Mouse (Mus musculus) heart, embryonic 16.5 days (tissue): ENCODE data around the gene Zkscan6. TPM values are rescaled to one million over a fixed set of nuclear protein-coding genes. Genes with fewer than 3 reads are reported as not detected.

Experiments
- ATAC-seq: fragments of 200-750 bp; cut with Nextera tagmentation; replicated peaks from 2 replicates; pipeline ENCODE4 v1.8.0; 2017; ENCODE audit warnings: moderate number of reproducible peaks; ENCODE audit not compliant: insufficient read depth, low FRiP score; ENCODE audit errors: extremely low read depth
- H3K27ac ChIP-seq: fragments of 300-500 bp; sonication (generic); 2 replicates; pipeline ENCODE4 v1.5.1; 2014; ENCODE audit warnings: mild to moderate bottlenecking, low read length, control low read depth, moderate library complexity
- H3K27me3 ChIP-seq: fragments of 300-500 bp; sonication (generic); 2 replicates; pipeline ENCODE4 v1.6.1; 2014; ENCODE audit warnings: low read length, mixed read lengths; ENCODE audit not compliant: control insufficient read depth, insufficient read depth
- H3K36me3 ChIP-seq: fragments of 300-500 bp; sonication (generic); 2 replicates; pipeline ENCODE4 v1.6.1; 2014; ENCODE audit not compliant: control insufficient read depth, insufficient read depth
- H3K4me1 ChIP-seq: fragments of 300-500 bp; sonication (generic); 2 replicates; pipeline ENCODE4 v1.6.1; 2014; ENCODE audit warnings: low read length, mixed read lengths; ENCODE audit not compliant: control insufficient read depth, insufficient read depth
- H3K4me2 ChIP-seq: fragments of 300-500 bp; sonication (generic); 2 replicates; pipeline ENCODE4 v1.6.1; 2014; ENCODE audit warnings: low read depth, mild to moderate bottlenecking, control low read depth, low read length
- H3K4me3 ChIP-seq: fragments of 300-500 bp; sonication (generic); 2 replicates; pipeline ENCODE4 v1.5.1; 2014; ENCODE audit warnings: mild to moderate bottlenecking, control low read depth, low read length
- H3K9ac ChIP-seq: fragments of 300-500 bp; sonication (generic); 2 replicates; pipeline ENCODE4 v1.6.1; 2014; ENCODE audit warnings: low read length, control low read depth
- H3K9me3 ChIP-seq: fragments of 300-500 bp; sonication (generic); replicated peaks from 2 replicates; pipeline ENCODE4 v1.6.1; 2016; ENCODE audit warnings: low read length; ENCODE audit not compliant: control insufficient read depth
- WGBS: fragments of 180-500 bp; shearing (Covaris S2); extraction: QIAGEN DNeasy Blood & Tissue Kit; methylation state at CpG from one replicate; pipeline ENCODE4 v1.1.7; 2014; 5-methylcytosine and 5-hydroxymethylcytosine counted together
- polyA plus RNA-seq: library from polyadenylated mRNA; unstranded; fragments of >200 nt; fragmentation: Nextera tagmentation; extraction: Ambion mirVana; gene quantifications from 2 replicates; pipeline ENCODE4 v1.2.1, GENCODE M21; 2015

The Zkscan6 gene
- 10.9 and 12.8 TPM in 2 replicates for polyA plus RNA-seq

DNA sequence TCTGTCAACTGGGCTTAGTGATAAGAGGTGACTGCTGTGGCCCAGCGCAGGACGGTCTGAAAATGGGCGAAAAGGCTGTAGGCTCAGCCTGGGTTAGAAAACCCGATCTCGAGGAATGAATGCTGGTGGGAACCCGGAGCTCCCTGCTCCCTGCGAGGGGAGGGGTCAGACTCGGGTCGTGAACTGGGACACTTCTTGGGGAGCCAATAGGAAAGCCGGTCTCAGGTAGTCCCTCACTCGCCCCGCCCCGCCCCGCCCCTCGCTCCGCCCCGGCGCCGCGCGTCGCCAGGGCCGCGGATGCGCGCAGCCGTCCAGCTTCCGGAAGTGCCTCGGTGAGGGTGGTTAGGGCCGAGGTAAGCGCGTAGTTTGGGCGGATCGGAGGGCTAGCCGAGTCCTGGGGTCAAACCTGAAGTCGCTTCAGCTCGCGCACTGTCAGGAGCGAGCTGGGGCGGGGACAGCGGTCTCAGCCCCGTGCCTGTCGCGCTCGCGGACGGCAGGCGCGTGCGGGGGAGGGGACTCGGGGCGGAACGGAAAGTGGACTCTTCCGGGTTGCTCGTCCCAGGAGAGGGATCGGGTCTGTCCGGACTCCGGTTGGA lies at the start of gene Zkscan6:
TSS of gene Zkscan6 (plus strand) at position 267 of the 596 bp plus-strand sequence.
- Histone ChIP-seq H3K27me3 (no peaks in the 10 kb centered on the region), H3K36me3 (no peaks in the 10 kb centered on the region), H3K4me3 (peak within 1 kb of the TSS; percentile 89), H3K4me2 (peak within 1 kb of the TSS; percentile 97), H3K9ac (peak within 1 kb of the TSS; percentile 88), H3K9me3 (no peaks in the 10 kb centered on the region), H3K4me1 (peaks cover 14% of the 10 kb centered on the region), H3K27ac (peak within 1 kb of the TSS; percentile 88)
- under 1% methylated on average over 58 of the region's 58 CpGs for WGBS
- ATAC-seq: peak; percentile 99

GRCm38 (mm10) chr11:65759350-65759749 lies 47.6 kb upstream of the Zkscan6 start:
- Histone ChIP-seq H3K4me1 (peaks cover 5% of the 10 kb centered on the region), H3K36me3 (no peaks in the 10 kb centered on the region), H3K27ac (no peak overlapping the region), H3K4me3 (no peak overlapping the region), H3K9me3 (no peaks in the 10 kb centered on the region), H3K4me2 (no peak overlapping the region), H3K27me3 (no peaks in the 10 kb centered on the region), H3K9ac (no peak overlapping the region)
- WGBS: 69% methylated on average over 1 of the region's 1 CpGs
- no peak for ATAC-seq

- no peaks in the 10 kb centered on the region for H3K9me3 ChIP-seq
- no peak overlapping the region for H3K4me3 ChIP-seq
- no peaks in the 10 kb centered on the region for H3K36me3 ChIP-seq
- no peak overlapping the region for H3K4me2 ChIP-seq
- 0 out of 2 replicates have a peak, but pooled peaks cover 2% of the 10 kb centered on the region for H3K4me1 ChIP-seq
- no peaks in the 10 kb centered on the region for H3K27me3 ChIP-seq
- no peak overlapping the region for H3K9ac ChIP-seq
- no peak overlapping the region for H3K27ac ChIP-seq
- WGBS: 90% methylated on average over 2 of the region's 2 CpGs
- no peak for ATAC-seq
These were observed 46.1 kb upstream of the Zkscan6 start for GRCm38 (mm10) chr11:65760912-65761311.

- no peak for ATAC-seq
- Histone ChIP-seq H3K27me3 (no peaks in the 10 kb centered on the region), H3K27ac (no peak overlapping the region), H3K4me2 (no peak overlapping the region), H3K9me3 (no peaks in the 10 kb centered on the region), H3K36me3 (no peaks in the 10 kb centered on the region), H3K9ac (no peak overlapping the region), H3K4me3 (no peak overlapping the region), H3K4me1 (peaks cover 13% of the 10 kb centered on the region)
These were observed 38.5 kb upstream of the Zkscan6 start for GRCm38 (mm10) chr11:65768445-65768844.

DNA sequence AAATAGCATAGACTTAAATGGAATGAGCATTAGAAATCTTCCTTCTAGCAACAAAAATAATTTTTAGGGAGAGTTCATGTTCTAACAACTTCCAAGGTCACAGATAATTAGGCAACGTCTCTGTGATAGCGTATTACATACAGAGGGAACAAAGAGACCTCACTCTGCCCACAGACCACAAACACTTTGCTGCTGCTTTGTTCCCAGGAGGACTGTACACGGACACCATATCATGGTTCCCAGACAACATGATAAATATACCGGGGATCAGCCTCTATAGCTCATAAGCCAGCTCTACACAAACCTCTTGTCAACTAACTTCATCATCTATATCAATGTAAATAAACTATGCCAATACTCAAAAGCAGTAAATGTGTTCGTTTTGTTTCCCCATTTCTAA lies 37.0 kb upstream of the Zkscan6 start:
- WGBS: 43% methylated on average over 5 of the region's 5 CpGs
- no peak for ATAC-seq

GRCm38 (mm10) chr11:65771546-65771945 lies 35.4 kb upstream of the Zkscan6 start:
- Histone ChIP-seq H3K27ac (no peak overlapping the region), H3K4me1 (peaks cover 18% of the 10 kb centered on the region), H3K27me3 (no peaks in the 10 kb centered on the region), H3K36me3 (no peaks in the 10 kb centered on the region), H3K9ac (no peak overlapping the region), H3K4me2 (no peak overlapping the region), H3K9me3 (no peaks in the 10 kb centered on the region), H3K4me3 (no peak overlapping the region)
- no peak for ATAC-seq
- 93% methylated on average over 1 of the region's 1 CpGs for WGBS

More for the DNA sequence above, 37.0 kb upstream of the Zkscan6 start:
- H3K9ac ChIP-seq: no peak overlapping the region
- H3K4me2 ChIP-seq: no peak overlapping the region
- no peaks in the 10 kb centered on the region for H3K36me3 ChIP-seq
- H3K4me1 ChIP-seq: peaks cover 18% of the 10 kb centered on the region
- H3K27ac ChIP-seq: no peak overlapping the region
- no peaks in the 10 kb centered on the region for H3K27me3 ChIP-seq
- no peak overlapping the region for H3K4me3 ChIP-seq
- H3K9me3 ChIP-seq: no peaks in the 10 kb centered on the region

DNA sequence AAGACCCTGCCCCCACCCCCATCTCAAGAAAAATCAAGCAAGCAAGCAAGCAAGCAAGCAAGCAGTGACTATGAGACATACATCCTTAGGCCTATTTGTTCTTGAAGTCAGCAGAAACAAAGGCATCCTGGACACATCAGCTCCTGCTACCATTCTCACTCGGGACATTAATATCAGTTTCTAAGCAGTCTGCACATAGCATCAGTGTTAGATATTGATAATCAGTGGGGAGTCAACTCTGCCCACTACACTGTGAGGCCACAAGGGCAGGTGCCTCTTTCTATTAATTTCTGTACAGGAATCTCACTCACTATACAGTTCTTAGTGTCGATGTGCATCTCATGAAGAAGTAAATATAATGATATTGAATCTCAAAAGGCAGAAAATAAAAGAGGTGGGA lies 33.4 kb upstream of the Zkscan6 start:
- Histone ChIP-seq H3K27me3 (no peaks in the 10 kb centered on the region), H3K9ac (no peak overlapping the region), H3K36me3 (no peaks in the 10 kb centered on the region), H3K9me3 (no peaks in the 10 kb centered on the region), H3K27ac (no peak overlapping the region), H3K4me2 (no peak overlapping the region), H3K4me1 (peaks cover 33% of the 10 kb centered on the region), H3K4me3 (no peak overlapping the region)
- 66% methylated on average over 2 of the region's 2 CpGs for WGBS
- no peak for ATAC-seq

DNA sequence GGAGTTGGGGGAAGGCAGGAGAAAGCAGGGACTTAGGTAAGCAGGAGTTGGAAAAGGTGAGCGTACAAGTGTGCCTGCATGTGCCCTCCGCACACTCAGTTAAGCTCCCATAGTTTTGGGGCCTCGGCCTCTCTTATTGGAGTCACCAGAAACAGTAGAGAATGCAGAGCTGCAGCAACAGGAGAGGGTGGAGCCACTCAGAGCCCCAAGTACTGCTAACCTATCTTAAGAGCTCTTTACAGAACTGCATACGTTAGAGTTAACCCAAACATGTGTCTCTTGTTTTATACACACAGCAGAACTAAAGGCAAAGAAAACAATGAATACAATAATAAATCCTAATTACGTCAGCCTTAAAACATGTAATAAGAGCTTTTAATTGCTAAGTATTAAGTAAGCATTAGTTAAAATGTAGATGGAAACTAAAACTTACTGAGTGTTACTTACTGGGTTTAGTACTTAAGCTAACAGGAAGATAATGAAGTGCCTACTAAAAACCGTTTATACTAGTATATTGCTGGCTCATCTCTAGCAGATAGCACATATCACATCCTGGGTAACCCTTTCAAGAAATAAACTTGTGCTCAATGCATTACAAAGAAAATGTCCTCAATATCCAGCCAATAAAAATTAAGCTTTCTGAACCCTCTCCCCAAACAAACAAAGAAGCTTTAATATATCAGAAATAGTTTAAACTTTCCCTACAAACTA lies 32.9 kb upstream of the Zkscan6 start:
- Histone ChIP-seq H3K4me2 (no peak overlapping the region), H3K9me3 (no peaks in the 10 kb centered on the region), H3K36me3 (no peaks in the 10 kb centered on the region), H3K27me3 (no peaks in the 10 kb centered on the region), H3K4me1 (peaks cover 35% of the 10 kb centered on the region), H3K27ac (no peak overlapping the region), H3K9ac (no peak overlapping the region), H3K4me3 (no peak overlapping the region)
- 54% methylated on average over 6 of the region's 6 CpGs for WGBS
- no peak for ATAC-seq

- Histone ChIP-seq H3K4me2 (no peak overlapping the region), H3K9me3 (no peaks in the 10 kb centered on the region), H3K27ac (no peak overlapping the region), H3K36me3 (no peaks in the 10 kb centered on the region), H3K4me1 (peaks cover 38% of the 10 kb centered on the region), H3K9ac (no peak overlapping the region), H3K4me3 (no peak overlapping the region), H3K27me3 (no peaks in the 10 kb centered on the region)
- 38% methylated on average over 2 of the region's 2 CpGs for WGBS
- no peak for ATAC-seq
These were observed 29.9 kb upstream of the Zkscan6 start for GRCm38 (mm10) chr11:65776906-65777611.
